Mouse (Mus musculus): ENCODE results near the gene Skp1a. TPM values are rescaled to one million over a fixed set of nuclear protein-coding genes. Genes with fewer than 3 reads are reported as not detected.

The Skp1a gene
- polyA plus RNA-seq, 1 experiment = 7.5 TPM

- TF ChIP-seq CTCF (IDR thresholded peaks at IDR 0.05; ENCODE audit: extremely low read depth, insufficient read length, insufficient replicate concordance, low read depth, low read length) (no peak), POLR2A (IDR thresholded peaks at IDR 0.05; ENCODE audit: low read depth, low read length) (no peak)
- H3K27ac ChIP-seq (ENCODE audit: insufficient read depth, low read depth, low read length) = no peak overlapping the region
- 90% methylated on average over 6 of the region's 6 CpGs for WGBS
- peaks cover 3% of the 10 kb centered on the region; the same call in 1 of the 2 replicates for H3K4me1 ChIP-seq (ENCODE audit: control insufficient read depth, insufficient read depth, insufficient read length, low read length)
- no peaks in the 10 kb centered on the region for H3K36me3 ChIP-seq (ENCODE audit: control insufficient read depth, insufficient read depth, low read length)
- H3K27me3 ChIP-seq (ENCODE audit: control insufficient read depth, insufficient read depth, low read length) = no peaks in the 10 kb centered on the region
- no peak overlapping the region for H3K4me3 ChIP-seq (ENCODE audit: low read depth, low read length)
Observed at GRCm38 (mm10) chr11:52277433-52278150, 45.8 kb downstream of the Skp1a start.

- Histone ChIP-seq H3K36me3 (ENCODE audit: control insufficient read depth, insufficient read depth, low read length) (no peaks in the 10 kb centered on the region), H3K27ac (ENCODE audit: insufficient read depth, low read depth, low read length) (no peak overlapping the region), H3K27me3 (ENCODE audit: control insufficient read depth, insufficient read depth, low read length) (peaks cover 3% of the 10 kb centered on the region; the same call in 1 of the 2 replicates), H3K4me1 (ENCODE audit: control insufficient read depth, insufficient read depth, insufficient read length, low read length) (no peaks in the 10 kb centered on the region; the same call in 1 of the 2 replicates), H3K4me3 (ENCODE audit: low read depth, low read length) (no peak overlapping the region)
- WGBS = 90% methylated on average over 3 of the region's 3 CpGs
- no peak for TF ChIP-seq POLR2A (IDR thresholded peaks at IDR 0.05; ENCODE audit: low read depth, low read length)
- TF ChIP-seq CTCF (IDR thresholded peaks at IDR 0.05; ENCODE audit: extremely low read depth, insufficient read length, insufficient replicate concordance, low read depth, low read length) = no peak
Observed at GRCm38 (mm10) chr11:52278164-52278563, 46.4 kb downstream of the Skp1a start.

- H3K27ac ChIP-seq (ENCODE audit: insufficient read depth, low read depth, low read length) = no peak overlapping the region
- peaks cover 7% of the 10 kb centered on the region; the same call in 1 of the 2 replicates for H3K4me1 ChIP-seq (ENCODE audit: control insufficient read depth, insufficient read depth, insufficient read length, low read length)
- H3K27me3 ChIP-seq (ENCODE audit: control insufficient read depth, insufficient read depth, low read length) = peaks cover 4% of the 10 kb centered on the region; the same call in 1 of the 2 replicates
- WGBS = 98% methylated on average over 6 of the region's 6 CpGs
- H3K36me3 ChIP-seq (ENCODE audit: control insufficient read depth, insufficient read depth, low read length) = no peaks in the 10 kb centered on the region
- no peak for TF ChIP-seq POLR2A (IDR thresholded peaks at IDR 0.05; ENCODE audit: low read depth, low read length)
- TF ChIP-seq CTCF (IDR thresholded peaks at IDR 0.05; ENCODE audit: extremely low read depth, insufficient read length, insufficient replicate concordance, low read depth, low read length) = no peak
- no peak overlapping the region for H3K4me3 ChIP-seq (ENCODE audit: low read depth, low read length)
Observed at GRCm38 (mm10) chr11:52278991-52279390, 47.2 kb downstream of the Skp1a start.

GRCm38 (mm10) chr11:52279611-52280145 lies 47.9 kb downstream of the Skp1a start:
- TF ChIP-seq CTCF (IDR thresholded peaks at IDR 0.05; ENCODE audit: extremely low read depth, insufficient read length, insufficient replicate concordance, low read depth, low read length) = no peak
- Histone ChIP-seq H3K27ac (ENCODE audit: insufficient read depth, low read depth, low read length) (no peak overlapping the region), H3K4me1 (ENCODE audit: control insufficient read depth, insufficient read depth, insufficient read length, low read length) (peaks cover 11% of the 10 kb centered on the region)

GRCm38 (mm10) chr11:52280566-52281455 lies 49.0 kb downstream of the Skp1a start:
- TF ChIP-seq POLR2A (IDR thresholded peaks at IDR 0.05; ENCODE audit: low read depth, low read length) (no peak), CTCF (IDR thresholded peaks at IDR 0.05; ENCODE audit: extremely low read depth, insufficient read length, insufficient replicate concordance, low read depth, low read length) (no peak)
- H3K27me3 ChIP-seq (ENCODE audit: control insufficient read depth, insufficient read depth, low read length) = peaks cover 4% of the 10 kb centered on the region; the same call in 1 of the 2 replicates
- 92% methylated on average over 11 of the region's 11 CpGs for WGBS
- no peaks in the 10 kb centered on the region for H3K36me3 ChIP-seq (ENCODE audit: control insufficient read depth, insufficient read depth, low read length)
- no peak overlapping the region for H3K27ac ChIP-seq (ENCODE audit: insufficient read depth, low read depth, low read length)
- H3K4me3 ChIP-seq (ENCODE audit: low read depth, low read length) = peak overlapping the region; percentile 44
- H3K4me1 ChIP-seq (ENCODE audit: control insufficient read depth, insufficient read depth, insufficient read length, low read length) = peaks cover 11% of the 10 kb centered on the region

More at GRCm38 (mm10) chr11:52279611-52280145, 47.9 kb downstream of the Skp1a start:
- Histone ChIP-seq H3K36me3 (ENCODE audit: control insufficient read depth, insufficient read depth, low read length) (no peaks in the 10 kb centered on the region), H3K27me3 (ENCODE audit: control insufficient read depth, insufficient read depth, low read length) (peaks cover 4% of the 10 kb centered on the region; the same call in 1 of the 2 replicates), H3K4me3 (ENCODE audit: low read depth, low read length) (no peak overlapping the region)
- WGBS = 90% methylated on average over 8 of the region's 8 CpGs

GRCm38 (mm10) chr11:52281568-52282328 lies 50.0 kb downstream of the Skp1a start:
- Histone ChIP-seq H3K27me3 (ENCODE audit: control insufficient read depth, insufficient read depth, low read length) (peaks cover 4% of the 10 kb centered on the region; the same call in 1 of the 2 replicates), H3K4me3 (ENCODE audit: low read depth, low read length) (peak overlapping the region; percentile 63), H3K27ac (ENCODE audit: insufficient read depth, low read depth, low read length) (no peak overlapping the region), H3K36me3 (ENCODE audit: control insufficient read depth, insufficient read depth, low read length) (no peaks in the 10 kb centered on the region), H3K4me1 (ENCODE audit: control insufficient read depth, insufficient read depth, insufficient read length, low read length) (peaks cover 11% of the 10 kb centered on the region)
- TF ChIP-seq POLR2A (IDR thresholded peaks at IDR 0.05; ENCODE audit: low read depth, low read length) (no peak), CTCF (IDR thresholded peaks at IDR 0.05; ENCODE audit: extremely low read depth, insufficient read length, insufficient replicate concordance, low read depth, low read length) (no peak)
- WGBS = 67% methylated on average over 19 of the region's 19 CpGs

Data from small intestine, adult 2 months (tissue).